Mouse (Mus musculus) intestine, embryonic 14.5 days (tissue): ENCODE data around the gene Gcsam. TPM values are rescaled to one million over a fixed set of nuclear protein-coding genes. Genes with fewer than 3 reads are reported as not detected.

Experiments
- ATAC-seq: fragments of 200-750 bp; cut with Nextera tagmentation; replicated peaks from 2 replicates; pipeline ENCODE4 v1.8.0; 2017; ENCODE audit warnings: low read depth, moderate number of reproducible peaks, moderate TSS enrichment, moderate library complexity; ENCODE audit not compliant: low FRiP score, low TSS enrichment
- DNase-seq: peaks from one replicate; pipeline ENCODE4 v3.0.0-alpha.2; 2018; ENCODE audit warnings: low spot score
- H3K27ac ChIP-seq: fragments of 300-500 bp; sonication (generic); 2 replicates; pipeline ENCODE4 v1.5.1; 2014; ENCODE audit warnings: low read depth, mild to moderate bottlenecking, control low read depth
- H3K27me3 ChIP-seq: fragments of 300-500 bp; sonication (generic); replicated peaks from 2 replicates; pipeline ENCODE4 v1.6.1; 2014; ENCODE audit warnings: low read length, control low read depth; ENCODE audit not compliant: control insufficient read depth, insufficient read depth
- H3K36me3 ChIP-seq: fragments of 300-500 bp; sonication (generic); 2 replicates; pipeline ENCODE4 v1.6.1; 2014; ENCODE audit warnings: low read length, control low read depth; ENCODE audit not compliant: control insufficient read depth, insufficient read depth
- H3K4me1 ChIP-seq: fragments of 300-500 bp; sonication (generic); replicated peaks from 2 replicates; pipeline ENCODE4 v1.6.1; 2014; ENCODE audit warnings: low read length, control low read depth, mixed read lengths; ENCODE audit not compliant: control insufficient read depth, insufficient read depth
- H3K4me2 ChIP-seq: fragments of 300-500 bp; sonication (generic); 2 replicates; pipeline ENCODE4 v1.6.1; 2014; ENCODE audit warnings: low read length
- H3K4me3 ChIP-seq: fragments of 300-500 bp; sonication (generic); 2 replicates; pipeline ENCODE4 v1.5.1; 2014; ENCODE audit warnings: low read depth, low read length, control low read depth, mixed read lengths
- H3K9ac ChIP-seq: fragments of 300-500 bp; sonication (generic); 2 replicates; pipeline ENCODE4 v1.6.1; 2014; ENCODE audit warnings: mild to moderate bottlenecking, low read length
- H3K9me3 ChIP-seq: fragments of 300-500 bp; sonication (generic); 2 replicates; pipeline ENCODE4 v1.6.1; 2016; ENCODE audit warnings: low read length, control low read depth; ENCODE audit not compliant: control insufficient read depth
- WGBS: fragments of 180-500 bp; shearing (Covaris S2); extraction: QIAGEN DNeasy Blood & Tissue Kit; methylation state at CpG from one replicate; pipeline ENCODE4 v1.1.7; 2014; 5-methylcytosine and 5-hydroxymethylcytosine counted together
- polyA plus RNA-seq: library from polyadenylated mRNA; unstranded; fragments of >200 nt; fragmentation: Nextera tagmentation; extraction: Ambion mirVana; gene quantifications from 2 replicates; pipeline ENCODE4 v1.2.1, GENCODE M21; 2014

The Gcsam gene
- polyA plus RNA-seq, 1 experiment from 2014 or later: 0.09 TPM

GRCm38 (mm10) chr16:45613247-45613646 lies 3.1 kb downstream of the Gcsam start:
- no peaks in the 10 kb centered on the region for H3K4me1 ChIP-seq
- no peak overlapping the region for H3K4me3 ChIP-seq
- no peaks in the 10 kb centered on the region for H3K27me3 ChIP-seq
- ATAC-seq: no peak
- WGBS: 55% methylated on average over 2 of the region's 2 CpGs
- H3K9me3 ChIP-seq: no peaks in the 10 kb centered on the region
- DNase-seq: no peak
- no peak overlapping the region for H3K9ac ChIP-seq
- no peak overlapping the region for H3K4me2 ChIP-seq
- H3K36me3 ChIP-seq: no peaks in the 10 kb centered on the region
- H3K27ac ChIP-seq: no peak overlapping the region

- DNase-seq (no peak), ATAC-seq (no peak)
- Histone ChIP-seq H3K36me3 (no peaks in the 10 kb centered on the region), H3K4me1 (no peaks in the 10 kb centered on the region), H3K27me3 (no peaks in the 10 kb centered on the region), H3K9ac (no peak overlapping the region), H3K27ac (no peak overlapping the region), H3K4me3 (no peak overlapping the region), H3K4me2 (no peak overlapping the region), H3K9me3 (no peaks in the 10 kb centered on the region)
- 93% methylated on average over 1 of the region's 1 CpGs for WGBS
Observed at GRCm38 (mm10) chr16:45615944-45616343, 5.8 kb downstream of the Gcsam start.

GRCm38 (mm10) chr16:45619751-45620375 lies 9.7 kb downstream of the Gcsam start:
- Histone ChIP-seq H3K4me2 (no peak overlapping the region), H3K36me3 (no peaks in the 10 kb centered on the region), H3K27me3 (no peaks in the 10 kb centered on the region), H3K4me1 (no peaks in the 10 kb centered on the region), H3K4me3 (no peak overlapping the region), H3K27ac (no peak overlapping the region), H3K9me3 (no peaks in the 10 kb centered on the region), H3K9ac (no peak overlapping the region)
- DNase-seq (no peak), ATAC-seq (no peak)
- 54% methylated on average over 8 of the region's 8 CpGs for WGBS

GRCm38 (mm10) chr16:45623230-45623629 lies 13.1 kb downstream of the Gcsam start:
- H3K27me3 ChIP-seq: no peaks in the 10 kb centered on the region
- ATAC-seq (no peak), DNase-seq (no peak)
- no peak overlapping the region for H3K4me2 ChIP-seq
- H3K9ac ChIP-seq: no peak overlapping the region
- no peak overlapping the region for H3K27ac ChIP-seq
- 89% methylated on average over 4 of the region's 4 CpGs for WGBS
- H3K9me3 ChIP-seq: no peaks in the 10 kb centered on the region
- no peaks in the 10 kb centered on the region for H3K36me3 ChIP-seq
- H3K4me3 ChIP-seq: no peak overlapping the region
- no peaks in the 10 kb centered on the region; the same call in 1 of the 2 replicates for H3K4me1 ChIP-seq

GRCm38 (mm10) chr16:45624791-45625190 lies 14.6 kb downstream of the Gcsam start:
- Histone ChIP-seq H3K4me3 (no peak overlapping the region), H3K4me2 (no peak overlapping the region), H3K9me3 (no peaks in the 10 kb centered on the region), H3K36me3 (no peaks in the 10 kb centered on the region), H3K27ac (no peak overlapping the region), H3K4me1 (no peaks in the 10 kb centered on the region; the same call in 1 of the 2 replicates), H3K27me3 (no peaks in the 10 kb centered on the region), H3K9ac (no peak overlapping the region)
- ATAC-seq: no peak
- DNase-seq: no peak
- WGBS: 74% methylated on average over 2 of the region's 2 CpGs

GRCm38 (mm10) chr16:45625342-45625741 lies 15.2 kb downstream of the Gcsam start:
- Histone ChIP-seq H3K36me3 (no peaks in the 10 kb centered on the region), H3K27me3 (no peaks in the 10 kb centered on the region), H3K4me2 (no peak overlapping the region), H3K4me3 (no peak overlapping the region), H3K9me3 (no peaks in the 10 kb centered on the region), H3K27ac (no peak overlapping the region), H3K4me1 (no peaks in the 10 kb centered on the region; the same call in 1 of the 2 replicates), H3K9ac (no peak overlapping the region)
- DNase-seq (no peak), ATAC-seq (no peak)
- WGBS: 80% methylated on average over 2 of the region's 2 CpGs

GRCm38 (mm10) chr16:45629497-45630105 lies 19.4 kb downstream of the Gcsam start:
- WGBS: 81% methylated on average over 8 of the region's 8 CpGs
- DNase-seq (no peak), ATAC-seq (no peak)
- Histone ChIP-seq H3K27ac (no peak overlapping the region), H3K9ac (no peak overlapping the region), H3K4me3 (no peak overlapping the region), H3K36me3 (no peaks in the 10 kb centered on the region), H3K4me2 (no peak overlapping the region), H3K27me3 (no peaks in the 10 kb centered on the region), H3K4me1 (no peaks in the 10 kb centered on the region; the same call in 1 of the 2 replicates), H3K9me3 (no peaks in the 10 kb centered on the region)

GRCm38 (mm10) chr16:45630347-45630960 lies 20.3 kb downstream of the Gcsam start:
- WGBS: 54% methylated on average over 5 of the region's 5 CpGs
- Histone ChIP-seq H3K9me3 (no peaks in the 10 kb centered on the region), H3K4me1 (no peaks in the 10 kb centered on the region; the same call in 1 of the 2 replicates), H3K9ac (no peak overlapping the region), H3K27ac (no peak overlapping the region), H3K4me2 (no peak overlapping the region), H3K4me3 (no peak overlapping the region), H3K36me3 (no peaks in the 10 kb centered on the region), H3K27me3 (no peaks in the 10 kb centered on the region)
- DNase-seq (peak; percentile 71), ATAC-seq (peak; percentile 63; the same call in 1 of the 2 replicates)
